Mouse (Mus musculus): ENCODE data around the gene Flt3.
A peak's percentile ranks its signal among the peaks of the same experiment; 100 is the strongest.

The Flt3 gene

DNA sequence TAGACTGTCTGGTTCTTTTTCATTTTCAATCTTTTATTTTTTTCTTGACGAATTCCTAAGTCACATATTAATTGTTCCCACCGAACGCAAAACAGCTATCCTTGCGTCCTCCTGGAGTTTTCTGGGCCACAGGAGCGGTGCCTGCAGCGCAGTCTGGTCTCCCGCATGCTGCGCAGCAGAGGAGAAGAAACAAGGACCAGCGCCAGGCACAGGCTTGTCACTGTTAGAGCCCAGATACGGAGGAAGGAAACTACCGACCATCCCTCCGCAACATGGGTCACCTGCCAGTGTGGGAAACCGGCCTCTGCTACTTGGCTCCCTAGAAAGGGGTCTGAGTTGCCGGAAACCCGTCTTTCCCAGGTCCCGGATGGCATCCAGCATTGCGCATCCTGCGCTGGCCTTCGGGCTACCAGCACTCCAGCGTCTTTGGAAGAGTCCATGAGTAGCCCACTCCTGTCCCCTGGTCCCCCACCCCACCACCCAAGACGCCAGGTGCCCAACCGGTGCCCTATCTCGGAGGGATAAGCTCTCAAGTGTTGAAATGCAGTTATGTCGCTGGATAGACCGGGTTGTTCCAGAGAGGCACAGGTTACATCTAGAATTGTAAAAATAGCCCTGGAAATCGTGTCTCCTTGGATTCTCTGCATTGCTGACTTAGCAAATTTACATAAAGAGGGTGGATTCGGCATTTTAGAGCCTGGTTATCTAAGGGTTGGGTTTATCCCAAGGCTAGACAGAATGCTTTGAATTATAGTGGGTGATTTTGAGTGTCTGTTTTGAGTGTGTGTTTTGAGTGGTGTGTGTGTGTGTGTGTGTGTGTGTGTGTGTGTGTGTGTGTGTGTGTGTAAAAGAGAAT is 87.2 kb downstream of the Flt3 start:
- DNase-seq (ENCODE audit: low spot score in 2 of 2), result no peak

DNA sequence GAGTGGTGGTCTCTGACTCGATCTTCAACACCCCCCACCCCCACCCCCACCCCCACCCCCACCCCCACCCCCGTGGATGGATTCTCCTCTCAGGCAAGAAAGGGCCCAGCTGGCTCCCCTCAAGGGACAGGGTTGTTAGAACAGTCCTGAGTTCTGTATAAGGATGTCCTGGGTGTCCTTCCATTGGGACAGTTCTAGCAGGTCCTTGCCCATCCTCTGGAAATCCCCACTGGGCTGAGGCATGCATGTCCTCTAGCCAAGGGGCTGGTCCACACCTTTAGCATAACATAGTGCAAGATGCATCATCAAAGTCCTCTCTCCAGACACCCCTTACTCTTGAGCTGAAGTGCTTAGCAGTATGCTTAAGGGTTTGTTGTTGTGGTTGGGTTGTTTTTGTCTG is 90.5 kb downstream of the Flt3 start:
- no peak for DNase-seq (ENCODE audit: low spot score in 2 of 2)

DNA sequence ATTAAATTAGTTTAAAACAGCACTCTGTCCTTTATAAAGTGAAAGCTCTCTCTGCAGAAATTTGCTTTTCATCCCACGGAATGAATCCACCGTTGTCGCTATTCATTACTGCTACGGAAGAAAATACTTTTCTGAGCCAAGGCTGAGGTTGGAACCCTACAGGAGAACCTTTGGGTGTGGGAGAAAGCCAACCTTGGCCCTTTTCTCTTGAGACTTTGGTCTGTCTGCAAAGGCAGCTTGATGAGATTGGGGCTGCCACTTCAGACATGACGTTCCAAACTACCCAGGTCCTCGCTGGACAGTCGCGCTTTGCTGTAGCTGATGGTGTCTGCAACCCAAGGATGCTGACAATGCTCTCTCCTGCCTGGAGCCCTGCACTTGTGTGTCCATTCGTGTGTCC is 91.8 kb downstream of the Flt3 start:
- DNase-seq (ENCODE audit: low spot score in 2 of 2), result no peak

DNA sequence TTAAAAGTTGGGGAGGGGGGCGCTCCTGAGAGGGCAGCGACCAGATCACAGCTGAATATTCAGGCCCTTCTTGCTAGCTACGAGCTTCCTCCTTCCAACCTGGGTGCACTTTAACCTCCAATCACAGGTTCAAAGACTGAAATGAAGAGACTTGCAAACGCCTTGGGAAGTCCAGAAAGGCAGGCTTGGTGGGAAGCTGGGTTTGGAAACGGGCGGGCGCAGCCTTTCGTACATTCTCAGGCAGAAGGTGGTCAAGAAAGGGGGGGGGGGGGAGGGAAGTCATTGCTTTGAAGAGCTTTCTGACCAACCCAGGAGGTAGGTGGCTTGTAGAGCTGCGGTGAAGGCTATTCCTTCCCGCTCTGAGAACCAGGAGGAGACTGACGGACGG is 92.9 kb downstream of the Flt3 start:
- no peak for DNase-seq (ENCODE audit: low spot score in 2 of 2)

DNA sequence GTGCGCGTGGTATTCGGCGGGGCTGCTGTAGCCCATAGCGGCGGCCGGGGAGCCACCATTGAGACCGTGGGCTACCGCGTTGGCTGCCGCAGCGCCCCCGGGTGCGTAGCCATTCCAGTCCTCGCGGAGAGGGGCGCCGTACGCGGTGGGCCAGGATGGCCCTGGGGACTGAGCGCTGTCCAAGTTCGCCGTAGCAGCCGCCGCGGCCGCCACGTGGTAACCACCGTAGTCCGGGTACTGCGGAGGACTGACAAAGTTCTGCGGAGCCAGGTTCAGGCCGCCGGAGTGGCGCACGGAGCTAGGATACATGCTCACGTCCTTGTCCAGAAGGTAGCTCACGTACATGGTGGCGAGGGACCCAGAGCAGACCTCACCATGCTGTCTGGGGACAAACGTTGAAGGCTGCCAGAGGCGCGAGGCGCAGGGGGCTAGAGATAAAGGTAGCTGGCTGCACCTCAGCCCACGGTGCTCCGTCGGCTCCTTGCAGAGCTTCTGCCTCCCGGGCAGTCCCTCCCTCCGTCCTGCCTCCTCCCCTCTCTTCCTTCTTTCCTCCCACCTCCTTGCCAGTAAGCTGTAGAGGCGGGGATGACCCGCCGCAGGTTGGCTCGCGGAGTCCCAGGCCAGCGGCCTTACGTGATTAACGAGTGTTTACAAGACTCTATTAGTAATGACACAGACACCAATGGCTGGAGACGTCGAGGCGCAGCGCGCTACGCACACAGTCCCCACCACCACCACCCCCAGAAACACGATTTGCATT is 93.5 kb downstream of the Flt3 start, which contains the start of gene Cdx2:
Gene Cdx2 (minus strand): TSS at position 633 of the 760 bp plus-strand sequence.
- DNase-seq (ENCODE audit: low spot score in 2 of 2), result no peak

DNA sequence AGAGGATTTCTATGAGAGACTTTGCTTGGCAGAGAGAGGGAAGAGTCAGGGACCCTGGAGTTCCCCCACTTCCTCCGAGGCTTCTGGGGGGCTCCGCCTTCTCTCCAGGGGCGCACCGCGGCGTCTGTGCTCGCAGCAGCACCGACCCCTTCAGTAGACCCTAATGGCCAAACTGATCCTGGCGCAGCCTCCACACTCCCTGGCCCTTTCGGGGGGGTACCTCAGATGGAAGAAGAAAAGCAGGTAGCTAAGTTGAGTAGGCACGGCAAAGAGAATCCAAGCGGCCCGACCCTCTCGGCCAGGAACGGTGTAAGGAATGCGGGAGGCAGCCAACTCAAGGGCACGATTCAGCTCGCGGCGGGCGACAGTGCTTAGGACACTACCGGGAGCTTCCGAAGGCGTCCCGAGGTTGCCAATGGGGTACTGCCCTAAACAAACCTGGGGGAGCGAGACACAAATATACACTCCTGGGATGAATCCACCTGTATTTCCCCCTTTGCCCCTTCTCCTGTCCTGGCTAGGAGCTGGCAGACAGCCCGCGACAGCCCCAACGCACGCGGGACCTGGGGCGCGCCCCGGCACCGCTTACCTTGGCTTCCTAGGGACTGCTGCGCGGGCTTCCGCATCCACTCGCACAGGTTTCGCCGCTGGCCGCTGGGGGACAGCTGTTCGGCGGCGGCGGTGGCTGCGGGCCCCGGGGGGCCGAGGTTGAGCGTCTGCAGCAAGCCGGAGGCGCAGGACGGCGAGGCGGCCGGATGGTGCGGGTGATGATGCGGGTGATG is 94.2 kb downstream of the Flt3 start:
- DNase-seq (ENCODE audit: low spot score in 2 of 2), result no peak

DNA sequence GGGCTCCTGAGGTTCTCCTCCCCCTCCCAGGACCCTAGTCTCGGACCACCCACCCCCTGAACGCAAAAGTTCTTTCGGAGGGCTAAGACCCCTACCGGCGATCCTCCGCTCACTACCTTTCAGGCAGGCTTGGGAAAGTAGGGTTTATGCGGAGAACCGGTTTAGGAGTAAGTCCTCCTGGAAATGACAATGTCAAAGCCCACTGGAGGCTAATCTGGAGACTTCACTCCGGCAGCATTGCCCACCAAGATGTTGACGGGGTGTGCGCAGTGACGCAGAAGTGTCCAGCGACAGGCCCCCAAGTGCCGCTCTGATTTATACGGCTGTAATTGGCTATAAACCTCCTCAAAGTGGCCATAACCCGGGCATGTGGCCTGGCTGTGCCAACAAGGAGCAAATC is 95.1 kb downstream of the Flt3 start:
- DNase-seq (ENCODE audit: low spot score in 2 of 2), result no peak

DNA sequence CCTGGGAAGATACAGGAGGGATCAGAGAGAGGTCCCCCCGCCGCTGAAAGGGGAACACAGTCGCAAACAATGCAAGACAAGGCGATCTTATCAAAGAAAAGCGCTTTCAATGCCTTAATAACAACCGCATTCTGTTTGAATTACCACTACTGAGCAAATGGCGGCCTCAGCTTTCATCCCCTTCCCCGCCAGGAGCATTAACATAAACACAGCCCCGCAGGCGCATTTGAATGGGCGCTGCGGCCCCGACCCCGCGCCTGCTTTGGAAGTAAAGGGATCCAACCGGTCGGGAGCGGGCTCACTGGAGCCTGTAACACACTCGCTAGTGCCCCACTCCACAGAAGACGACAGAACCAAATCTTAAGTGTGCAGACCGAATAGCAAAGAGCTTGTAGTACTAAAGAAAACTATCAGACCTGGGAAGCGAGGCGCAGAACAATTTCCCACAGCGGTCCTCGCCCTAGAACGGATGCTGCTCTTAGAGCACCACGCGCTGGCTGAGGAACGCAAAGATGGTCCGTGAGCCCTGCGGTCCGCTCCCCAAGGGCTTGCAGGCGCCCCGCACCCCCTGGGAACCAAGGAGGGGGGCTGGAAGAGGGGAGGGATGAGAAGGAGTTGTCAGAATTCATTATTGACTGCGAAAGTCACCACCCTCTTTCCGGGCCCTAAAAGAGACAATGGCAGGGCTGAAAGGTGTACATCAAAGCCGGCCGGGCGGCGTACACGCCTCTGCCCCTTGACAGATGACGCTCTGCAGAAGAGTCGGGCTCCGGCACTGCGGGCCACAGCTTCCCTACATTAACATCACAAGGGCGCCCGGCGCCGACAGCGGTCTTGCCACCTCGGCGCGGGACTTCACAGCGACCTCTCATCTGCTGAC is 95.8 kb downstream of the Flt3 start:
- DNase-seq (ENCODE audit: low spot score in 2 of 2), result no peak

DNA sequence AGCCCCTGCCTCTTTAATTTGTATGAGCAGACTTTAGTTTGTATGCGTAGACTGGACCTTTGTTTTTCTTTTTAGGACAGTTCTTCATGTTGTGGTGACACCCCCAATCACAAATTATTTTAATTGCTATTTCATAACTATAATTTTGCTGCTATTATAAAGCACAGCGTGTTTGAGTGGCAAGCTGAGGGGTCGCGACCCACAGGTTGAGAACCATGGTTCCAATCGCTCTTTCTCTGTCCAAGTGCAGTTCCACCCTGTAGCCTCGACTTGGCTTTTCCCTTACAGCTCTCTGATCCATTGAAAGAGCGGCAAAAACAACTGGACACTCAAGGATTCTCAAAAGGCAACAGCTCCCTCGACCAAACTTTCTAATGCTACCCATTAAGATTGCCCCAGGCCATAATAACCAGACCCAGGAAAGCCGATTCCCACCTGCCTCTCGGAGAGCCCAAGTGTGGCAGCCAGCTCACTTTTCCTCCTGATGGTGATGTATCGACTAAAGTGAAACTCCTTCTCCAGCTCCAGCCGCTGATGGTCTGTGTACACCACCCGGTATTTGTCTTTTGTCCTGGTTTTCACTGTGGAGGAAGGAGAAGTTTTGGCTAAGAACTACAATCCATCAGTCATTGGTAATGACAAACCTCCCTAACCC is 97.4 kb downstream of the Flt3 start:
- DNase-seq (ENCODE audit: low spot score in 2 of 2), result no peak

DNA sequence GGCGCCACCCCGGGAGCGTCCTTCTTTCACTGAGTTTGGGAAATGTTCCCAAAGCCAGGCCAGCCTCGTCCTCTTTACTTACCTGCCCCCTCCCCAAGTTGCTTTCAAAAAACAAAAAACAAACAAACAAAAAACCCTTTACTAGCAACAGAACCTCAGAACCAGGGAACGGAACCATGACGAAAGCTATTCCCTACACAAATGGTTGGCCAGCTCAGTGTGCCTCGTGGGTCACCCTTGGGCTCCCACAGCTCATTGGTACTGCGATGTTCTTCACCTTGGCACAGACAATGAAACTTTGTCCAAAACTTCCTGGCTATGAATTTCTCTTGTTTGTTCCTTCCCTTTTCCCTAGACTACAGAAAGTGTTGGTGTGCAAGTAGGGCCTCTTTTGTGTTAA is 98.1 kb downstream of the Flt3 start:
- DNase-seq (ENCODE audit: low spot score in 2 of 2), result no peak

DNA sequence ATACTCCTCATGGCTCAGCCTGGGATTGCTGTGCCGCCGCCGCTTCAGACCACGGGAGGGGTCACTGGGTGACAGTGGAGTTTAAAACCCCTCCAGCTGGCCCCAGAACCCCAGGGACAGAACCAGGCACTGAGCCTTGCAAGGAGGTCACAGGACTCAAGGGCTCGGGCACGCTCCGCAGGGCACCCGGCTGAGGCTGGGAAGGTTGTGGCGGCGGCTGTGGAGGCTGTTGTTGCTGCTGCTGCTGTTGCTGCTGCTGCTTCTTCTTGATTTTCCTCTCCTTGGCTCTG is 98.6 kb downstream of the Flt3 start:
- DNase-seq (ENCODE audit: low spot score in 2 of 2), result no peak

DNA sequence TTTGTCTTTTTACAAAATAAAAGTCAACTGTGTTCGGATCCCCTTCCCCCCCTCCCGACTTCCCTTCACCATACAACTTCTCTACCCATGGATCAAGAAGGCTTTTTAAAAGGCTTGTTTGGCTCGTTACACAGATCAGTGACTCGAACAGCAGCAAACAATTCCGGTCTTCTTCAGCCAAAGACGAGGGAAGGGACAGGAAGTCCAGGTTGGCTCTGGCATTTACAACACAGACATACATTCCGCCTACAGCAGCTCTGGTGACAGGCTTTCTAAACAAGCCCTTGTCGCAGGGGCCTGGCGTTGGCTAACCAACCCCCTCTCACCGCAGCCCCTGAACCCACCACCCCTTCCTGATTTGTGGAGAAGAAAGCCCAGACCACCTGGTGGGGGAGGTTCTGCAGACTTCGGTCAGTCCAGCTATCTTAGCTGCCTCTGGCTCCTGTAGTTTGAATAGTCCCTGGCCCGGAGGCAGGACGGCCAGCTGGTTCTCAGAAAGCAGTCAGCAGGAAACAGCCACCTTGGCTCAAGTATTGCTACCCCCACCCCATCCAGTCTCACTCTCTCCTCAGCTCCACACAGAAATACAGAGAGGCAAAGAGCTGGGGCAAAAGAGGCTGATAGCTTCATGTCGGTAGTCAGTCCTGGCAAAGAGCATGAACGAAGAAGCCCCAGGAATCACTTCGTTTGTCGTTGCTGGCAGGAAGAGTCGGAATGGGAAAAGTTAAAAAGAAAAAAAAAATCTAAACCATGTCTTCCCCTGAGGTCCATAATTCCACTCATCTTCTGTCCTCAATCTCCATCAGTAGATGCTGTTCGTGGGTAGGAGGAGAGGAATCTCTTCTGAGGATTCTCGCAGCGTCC is 99.1 kb downstream of the Flt3 start:
- no peak for DNase-seq (ENCODE audit: low spot score in 2 of 2)

DNA sequence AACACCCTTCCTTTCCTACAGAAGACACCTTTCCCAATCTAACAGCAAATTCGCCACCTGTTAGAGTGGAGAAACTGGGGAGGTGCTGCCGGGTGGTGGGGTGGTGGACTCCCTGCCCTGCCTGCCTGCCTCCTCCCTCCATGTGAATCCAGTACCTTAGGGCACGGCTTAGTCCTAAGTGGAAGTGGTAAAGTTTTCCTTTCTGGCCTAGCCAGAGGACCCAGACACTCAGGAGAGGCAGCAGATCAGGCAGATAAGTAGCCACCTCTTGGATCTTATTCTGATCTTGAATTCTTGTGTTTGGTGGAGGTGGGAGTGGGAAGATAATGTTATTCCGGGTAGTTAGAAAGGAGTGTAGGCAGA is 100.3 kb downstream of the Flt3 start:
- no peak for DNase-seq (ENCODE audit: low spot score in 2 of 2)

DNA sequence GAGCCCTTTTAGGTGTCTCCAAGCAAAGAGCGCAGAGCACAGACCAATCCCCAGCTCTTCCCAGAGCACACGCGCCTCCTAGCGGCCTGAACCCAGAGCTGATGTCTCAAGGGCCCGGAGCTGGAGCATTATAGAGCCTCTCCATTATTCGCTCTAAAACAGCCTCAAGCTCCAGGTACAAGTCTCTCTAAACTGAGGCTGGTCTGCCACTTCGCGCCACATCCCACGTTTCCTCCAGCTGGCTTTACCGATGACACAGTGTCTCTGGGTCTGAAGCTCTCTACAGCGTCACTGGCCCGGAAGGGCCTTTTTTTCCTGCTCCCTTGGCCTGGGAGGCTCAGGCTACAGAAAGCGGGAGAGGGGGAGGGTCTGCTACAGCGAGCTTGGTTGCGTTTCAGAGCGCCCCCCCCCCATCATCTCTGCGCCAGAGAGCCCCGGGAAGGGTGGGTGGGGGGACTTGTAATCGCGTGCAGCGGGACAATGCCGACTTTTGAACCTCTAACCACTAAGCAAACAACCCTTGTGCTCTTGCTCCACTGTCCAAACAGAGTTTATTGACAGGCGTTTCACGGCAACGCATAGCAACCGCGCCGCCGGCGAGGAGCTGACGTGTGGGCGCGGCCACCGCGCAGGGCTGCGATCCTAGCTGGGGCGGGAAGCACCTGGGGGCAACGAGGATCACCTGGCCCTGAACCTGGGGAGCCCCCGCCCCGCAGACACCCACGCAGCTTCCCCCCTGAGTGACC is 100.9 kb downstream of the Flt3 start:
- no peak for DNase-seq (ENCODE audit: low spot score in 2 of 2)

DNA sequence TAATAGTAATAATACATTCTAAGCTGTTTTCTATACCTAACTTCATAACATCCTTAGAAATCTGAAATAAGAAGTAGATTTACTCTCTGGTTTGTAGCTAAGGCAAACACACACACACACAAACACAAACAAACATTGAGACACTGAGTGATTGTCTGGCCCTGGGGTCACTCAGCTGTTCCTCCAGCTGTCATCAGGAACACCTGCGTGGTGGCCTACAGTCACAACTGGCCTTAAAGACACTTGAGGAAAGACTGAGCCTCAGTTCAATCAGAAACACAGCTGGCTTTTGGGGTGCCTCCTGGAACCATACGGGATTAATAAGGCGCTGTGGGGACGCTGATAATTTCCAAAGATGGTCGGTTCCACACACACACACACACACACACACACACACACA is 103.0 kb downstream of the Flt3 start:
- DNase-seq (ENCODE audit: low spot score in 2 of 2), result no peak

DNA sequence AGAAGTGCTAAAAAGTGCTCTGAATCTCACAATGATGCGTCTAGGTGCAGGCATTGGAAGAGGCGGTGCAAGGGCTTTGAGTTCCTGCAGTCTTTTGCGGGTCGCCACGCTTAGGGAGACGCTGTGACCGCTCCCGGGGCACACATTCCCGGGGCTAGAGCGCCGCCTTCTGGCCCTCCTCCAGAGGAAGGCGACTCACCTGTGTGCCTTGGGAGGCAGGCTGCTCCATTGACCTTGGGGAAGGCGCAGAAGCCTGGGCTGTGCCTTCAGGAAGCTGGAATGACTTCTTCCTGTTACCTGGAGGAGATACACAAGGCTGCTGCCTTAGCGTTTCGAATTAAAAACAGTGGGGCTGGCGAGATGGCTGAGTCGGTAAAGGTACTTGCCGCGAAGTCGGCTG is 106.2 kb downstream of the Flt3 start:
- no peak for DNase-seq (ENCODE audit: low spot score in 2 of 2)

DNA sequence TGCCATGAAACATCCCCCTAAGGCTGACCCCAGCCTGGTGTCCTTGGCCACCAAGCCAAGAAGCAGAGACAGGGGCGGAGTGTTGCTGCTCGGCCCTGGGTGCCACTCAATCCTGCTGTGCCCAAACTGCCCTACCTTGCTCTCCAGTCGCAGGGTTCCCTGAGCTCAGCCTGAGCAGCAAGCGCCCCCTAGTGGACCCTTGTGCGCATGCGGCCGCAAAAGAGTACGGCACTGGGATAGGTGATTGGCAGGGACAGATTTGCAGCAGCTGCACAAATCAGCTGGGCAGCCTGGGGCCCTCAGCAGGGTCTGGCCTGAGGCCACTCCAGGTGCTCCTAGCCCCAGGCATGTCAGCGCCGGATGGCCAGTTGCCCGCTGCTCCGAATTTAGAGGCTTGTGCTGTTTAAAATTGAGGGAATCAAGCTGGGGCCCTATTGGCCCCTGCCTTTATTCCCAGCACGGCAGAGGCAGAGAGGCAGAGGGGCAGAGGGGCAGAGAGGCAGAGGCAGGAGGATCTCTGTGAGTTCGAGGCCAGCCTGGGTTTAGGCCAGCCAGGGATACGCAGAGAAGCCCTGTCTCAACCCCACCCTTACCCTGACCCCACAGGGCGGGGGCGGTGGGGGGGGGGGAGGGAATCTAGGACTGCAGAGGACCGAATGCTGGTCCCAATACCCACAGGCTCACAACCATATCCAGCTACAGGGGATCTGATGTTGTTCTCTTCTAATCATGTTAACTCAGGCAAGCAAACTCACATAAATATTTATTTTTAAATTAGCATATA is 107.0 kb downstream of the Flt3 start:
- DNase-seq (ENCODE audit: low spot score in 2 of 2), result peak; percentile 20 to 37

DNA sequence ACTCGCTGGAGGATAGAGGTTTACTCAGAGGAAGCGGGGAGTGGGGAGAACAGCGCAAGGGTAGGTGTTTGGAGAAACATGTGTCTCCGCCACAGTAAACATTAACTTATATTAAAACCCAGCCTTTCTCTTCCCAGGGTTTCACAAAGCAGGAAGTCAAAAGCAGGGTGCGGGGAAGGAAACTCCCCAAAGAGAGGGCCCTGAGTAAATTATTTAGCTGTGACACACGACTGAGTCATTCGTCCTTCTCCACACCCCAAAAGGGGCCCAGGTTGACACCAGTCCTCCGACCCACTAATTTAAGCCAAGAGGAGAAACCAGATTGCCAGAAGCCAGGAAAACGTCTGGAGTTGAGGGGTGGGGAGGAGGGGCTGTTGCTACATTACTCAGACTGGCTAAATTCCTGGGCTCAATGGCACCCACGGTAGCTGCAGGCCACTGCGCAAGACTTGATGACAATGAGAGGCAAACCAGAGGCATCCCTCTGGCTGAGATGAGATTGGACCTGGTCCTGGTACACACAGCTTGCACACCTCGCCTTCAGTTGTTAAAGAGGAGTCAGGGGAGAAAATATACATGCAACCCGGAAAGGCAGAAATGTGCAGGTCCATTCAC is 107.7 kb downstream of the Flt3 start:
- DNase-seq (ENCODE audit: low spot score in 2 of 2), result no peak
